Mouse (Mus musculus) G1E (cell line): ENCODE measurements around the gene Nop58. TPM values are rescaled to one million over a fixed set of nuclear protein-coding genes. Genes with fewer than 3 reads are reported as not detected.
"Not testable (repeated sequence)": the region's sequence is repeated elsewhere in the genome, so short reads cannot be mapped to it uniquely, and the experiment has no call there.

Experiments
- ATAC-seq: 2 replicates; pipeline ENCODE4 v1.8.0; 2016; ENCODE audit warnings: mild to moderate bottlenecking; ENCODE audit not compliant: insufficient number of reproducible peaks, poor library complexity, low FRiP score, severe bottlenecking; ENCODE audit errors: extremely low read depth
- DNase-seq: peaks from one replicate; pipeline ENCODE4 v3.0.0; 2012; ENCODE audit warnings: low spot score
- H3K27me3 ChIP-seq: 2 replicates; pipeline ENCODE4 v1.6.1; 2012; ENCODE audit warnings: mild to moderate bottlenecking, low read length, inconsistent platforms; ENCODE audit not compliant: insufficient read depth
- H3K36me3 ChIP-seq: replicated peaks from 2 replicates; pipeline ENCODE3; 2012; ENCODE audit warnings: mild to moderate bottlenecking, inconsistent platforms
- H3K4me1 ChIP-seq: 2 replicates; pipeline ENCODE4 v1.6.1; 2012; ENCODE audit warnings: low read depth, low read length, inconsistent platforms, mixed read lengths; ENCODE audit not compliant: insufficient read depth
- H3K4me3 ChIP-seq: 2 replicates; pipeline ENCODE4 v1.5.1; 2012; ENCODE audit warnings: low read depth, mild to moderate bottlenecking, inconsistent platforms, low read length, moderate library complexity, mixed read lengths
- H3K9me3 ChIP-seq: replicated peaks from 2 replicates; pipeline ENCODE4 v1.6.1; 2012; ENCODE audit warnings: inconsistent platforms
- CTCF ChIP-seq: IDR thresholded peaks from 2 replicates; pipeline ENCODE4 v1.5.1; 2012; ENCODE audit warnings: low read depth, low read length, inconsistent platforms, mixed read lengths
- GATA1 ChIP-seq: IDR thresholded peaks from 2 replicates; pipeline ENCODE4 v1.6.1; 2012; ENCODE audit warnings: borderline replicate concordance, low read length, inconsistent platforms, mixed read lengths
- GATA2 ChIP-seq: IDR thresholded peaks from 2 replicates; pipeline ENCODE4 v1.6.1; 2012; ENCODE audit warnings: low read depth, low read length, inconsistent platforms, borderline replicate concordance
- POLR2AphosphoS5 ChIP-seq: IDR thresholded peaks from 2 replicates; pipeline ENCODE4 v1.6.1; 2012; ENCODE audit warnings: low read depth, low read length, inconsistent platforms; ENCODE audit not compliant: insufficient replicate concordance
- TAL1 ChIP-seq: conservative IDR thresholded peaks from 2 replicates; pipeline ENCODE4 v1.6.1; 2012; ENCODE audit warnings: low read depth, low read length, inconsistent platforms, mixed read lengths
- polyA plus RNA-seq: library from polyadenylated mRNA; stranded (reverse); fragments of >175 nt; gene quantifications from 2 replicates; pipeline ENCODE4 v1.2.3, GENCODE M21; 2012
- total RNA-seq, 2 experiments: library from RNA; stranded (forward) in 1 of 2; stranded (reverse) in 1 of 2; fragments of 200-1000 nt in 1 of 2; fragments of >200 nt in 1 of 2; fragmentation: Nextera tagmentation in 1 of 2; gene quantifications; 2 replicates each; pipeline ENCODE4 v1.2.3; 2014 to 2017

Gene Nop58
- total and polyA plus RNA-seq, 3 experiments: 228 to 1,289 (median 536) TPM

DNA sequence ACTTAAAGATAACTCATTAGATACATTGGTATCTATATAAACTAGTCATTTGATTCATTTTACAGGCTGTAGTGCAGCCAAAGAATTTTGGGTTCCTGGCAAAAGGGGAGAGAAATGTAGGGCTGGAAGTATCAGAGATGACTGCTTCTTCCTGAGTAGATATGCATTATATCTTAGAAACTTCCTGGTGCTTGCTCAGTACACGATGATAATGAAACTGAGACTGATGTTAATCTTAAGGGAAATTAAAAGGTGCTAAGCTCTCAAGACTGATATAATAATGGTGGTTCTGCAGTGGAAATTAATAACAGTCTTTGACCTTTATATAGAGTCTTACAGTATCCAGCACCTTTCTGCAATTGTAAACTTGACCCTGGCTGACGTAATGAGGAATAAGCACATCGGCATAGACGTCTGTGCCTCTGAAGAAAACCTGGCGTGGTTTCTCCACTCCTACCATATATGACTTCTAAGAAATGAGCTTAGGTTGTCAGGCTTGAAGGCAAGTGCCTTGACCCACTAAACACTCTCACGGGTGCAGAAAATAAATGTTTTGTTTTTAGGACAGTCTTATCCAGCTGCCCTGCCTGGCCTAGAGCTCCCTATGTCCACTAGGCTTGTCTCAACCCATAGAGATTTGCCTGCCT is 54.1 kb downstream of the Nop58 start:
- Histone ChIP-seq H3K36me3 (no peaks in the 10 kb centered on the region), H3K9me3 (no peaks in the 10 kb centered on the region), H3K4me1 (peaks cover 28% of the 10 kb centered on the region), H3K27me3 (no peaks in the 10 kb centered on the region), H3K4me3 (peak overlapping the region; percentile 10; the same call in 1 of the 2 replicates)
- TF ChIP-seq GATA2 (no peak), CTCF (no peak), GATA1 (no peak), POLR2AphosphoS5 (no peak), TAL1 (no peak)
- DNase-seq: peak; percentile 12
- ATAC-seq: peak; percentile 35

DNA sequence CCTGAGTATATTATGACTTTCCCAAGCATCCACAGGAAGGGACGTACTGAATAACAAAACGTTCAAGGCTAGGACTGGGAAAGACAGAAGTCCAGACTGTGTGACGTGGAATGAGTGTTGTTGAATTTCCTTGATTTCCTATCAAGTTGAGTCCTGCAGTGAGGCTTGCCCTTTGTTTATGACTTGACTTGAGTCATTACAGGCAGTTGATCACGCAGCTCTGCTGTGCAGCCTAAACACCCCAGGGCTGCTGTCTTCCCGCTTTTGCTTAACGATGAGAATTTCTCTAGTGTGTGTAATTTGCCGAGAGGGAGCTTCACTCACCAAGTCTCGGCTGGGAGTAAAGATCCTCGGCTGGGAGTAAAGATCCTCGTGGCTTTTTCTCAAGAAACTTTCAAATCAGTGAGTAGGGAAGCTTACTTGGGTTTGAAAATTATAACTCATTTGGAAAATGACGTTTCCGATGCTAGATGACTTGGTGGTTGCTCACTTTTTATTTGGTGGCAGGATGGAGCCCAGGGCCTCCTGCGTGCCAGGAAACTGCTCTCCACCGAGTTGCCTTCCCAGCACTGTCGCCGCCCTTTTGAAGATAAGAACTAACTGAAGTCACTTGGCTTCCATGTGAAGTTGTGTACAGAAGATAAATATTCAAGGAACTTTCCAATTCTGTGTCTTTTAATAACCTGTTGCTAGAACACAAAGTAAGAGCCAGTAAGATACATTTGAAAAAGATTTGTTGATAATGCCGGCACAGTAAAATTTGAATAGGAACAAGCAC is 55.0 kb downstream of the Nop58 start:
- Histone ChIP-seq H3K4me3 (no peak overlapping the region; the same call in 1 of the 2 replicates), H3K4me1 (peaks cover 28% of the 10 kb centered on the region), H3K27me3 (no peaks in the 10 kb centered on the region), H3K9me3 (no peaks in the 10 kb centered on the region), H3K36me3 (no peaks in the 10 kb centered on the region)
- DNase-seq (peak; percentile 31), ATAC-seq (peak; percentile 57)
- TF ChIP-seq CTCF: no peak
- no peak for TF ChIP-seq GATA1
- TF ChIP-seq GATA2: no peak
- no peak for TF ChIP-seq POLR2AphosphoS5
- TF ChIP-seq TAL1: no peak

DNA sequence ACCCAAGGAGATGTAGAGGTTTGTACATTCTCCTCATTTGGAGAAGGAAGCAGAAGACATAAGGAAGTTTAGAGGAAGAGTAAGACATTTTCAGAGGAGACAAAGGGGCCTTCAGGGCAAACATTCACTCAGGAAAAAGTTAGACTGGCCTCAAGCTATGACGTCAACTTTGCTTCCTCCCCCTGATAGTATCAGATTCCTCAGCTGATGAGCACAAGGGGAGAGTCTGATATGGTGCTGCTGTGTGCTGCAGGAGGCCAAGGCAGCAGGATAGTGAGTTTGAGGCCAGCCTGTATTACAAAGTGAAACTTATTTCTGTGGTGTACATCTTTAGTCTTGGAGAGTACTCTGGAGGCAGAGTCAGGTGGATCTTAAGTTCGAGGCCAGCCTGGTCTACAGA is 64.3 kb downstream of the Nop58 start:
- DNase-seq: peak; percentile 20
- H3K9me3 ChIP-seq: no peaks in the 10 kb centered on the region

DNA sequence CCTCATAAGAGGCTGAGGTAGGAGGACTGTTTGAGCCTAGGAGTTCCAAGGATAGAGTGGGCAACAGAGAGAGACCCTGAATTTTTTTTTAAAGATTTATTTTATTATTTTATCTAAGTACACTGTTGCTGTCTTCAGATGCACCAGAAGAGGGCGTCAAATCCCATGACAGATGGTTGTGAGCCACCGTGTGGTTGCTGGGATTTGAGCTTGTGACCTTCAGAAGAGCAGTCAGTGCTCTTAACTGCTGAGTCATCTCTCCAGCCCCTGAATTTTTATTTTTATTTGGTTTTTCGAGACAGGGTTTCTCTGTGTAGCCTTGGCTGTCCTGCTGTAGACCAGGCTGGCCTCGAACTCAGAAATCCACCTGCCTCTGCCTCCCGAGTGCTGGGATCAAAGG is 65.0 kb downstream of the Nop58 start:
- H3K9me3 ChIP-seq, H3K4me3 ChIP-seq, H3K27me3 ChIP-seq, ATAC-seq, H3K36me3 ChIP-seq, DNase-seq: not testable (repeated sequence)
- H3K4me1 ChIP-seq: peaks cover 14% of the 10 kb centered on the region

More for the DNA sequence above, 64.3 kb downstream of the Nop58 start:
- H3K27me3 ChIP-seq: no peaks in the 10 kb centered on the region
- no peaks in the 10 kb centered on the region for H3K36me3 ChIP-seq
- TF ChIP-seq TAL1 (no peak), GATA2 (no peak), POLR2AphosphoS5 (no peak), GATA1 (no peak), CTCF (no peak)
- H3K4me1 ChIP-seq: peaks cover 13% of the 10 kb centered on the region
- no peak overlapping the region for H3K4me3 ChIP-seq
- peak; percentile 78 for ATAC-seq

GRCm38 (mm10) chr1:59755298-59755697 is 70.5 kb downstream of the Nop58 start:
- TF ChIP-seq GATA1: no peak
- TF ChIP-seq TAL1: no peak
- ATAC-seq (no peak), DNase-seq (no peak)
- Histone ChIP-seq H3K4me1 (peaks cover 8% of the 10 kb centered on the region), H3K4me3 (no peak overlapping the region), H3K36me3 (no peaks in the 10 kb centered on the region), H3K9me3 (no peaks in the 10 kb centered on the region), H3K27me3 (no peaks in the 10 kb centered on the region)

GRCm38 (mm10) chr1:59758325-59758724 is 73.6 kb downstream of the Nop58 start:
- no peaks in the 10 kb centered on the region for H3K9me3 ChIP-seq
- no peak overlapping the region for H3K4me3 ChIP-seq
- TF ChIP-seq GATA2: no peak
- H3K27me3 ChIP-seq: no peaks in the 10 kb centered on the region
- no peaks in the 10 kb centered on the region for H3K36me3 ChIP-seq
- peaks cover 18% of the 10 kb centered on the region for H3K4me1 ChIP-seq
- ATAC-seq (no peak), DNase-seq (no peak)
